Mouse (Mus musculus) megakaryocyte, embryonic 14.5 days (primary cell): Measurements from ENCODE around the gene 1700102P08Rik.

Experiments used
- FLI1 ChIP-seq: IDR thresholded peaks from 2 replicates; pipeline ENCODE4 v1.6.1; 2012; ENCODE audit warnings: low read length, inconsistent platforms, mixed read lengths
- GATA1 ChIP-seq: IDR thresholded peaks from 3 replicates; pipeline ENCODE4 v1.6.1; 2012; ENCODE audit warnings: mixed read lengths, low read length, inconsistent platforms, borderline replicate concordance

DNA sequence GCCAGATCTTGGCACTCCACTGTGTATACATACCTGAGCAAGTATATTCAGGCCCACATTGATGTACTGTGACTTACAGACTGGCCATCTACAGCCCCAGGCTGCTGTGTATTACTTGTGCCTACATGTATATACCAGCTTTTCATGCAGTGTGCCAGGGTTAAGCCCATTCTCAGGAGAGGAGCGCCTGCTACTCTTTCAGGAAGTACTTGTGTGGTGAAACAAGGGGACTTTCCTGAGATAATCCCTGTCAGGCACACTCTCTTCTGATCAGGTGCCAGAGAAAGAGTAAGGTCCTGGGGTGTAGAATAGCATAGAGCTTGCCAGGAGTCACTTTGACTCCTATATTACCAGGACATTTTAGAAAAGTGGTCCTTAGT, 67.3 kb downstream of the 1700102P08Rik start:
- TF ChIP-seq GATA1 = no peak
- no peak for TF ChIP-seq FLI1
